ENCODE assay signal across 8 mouse cellular contexts in the genomic region with DNA sequence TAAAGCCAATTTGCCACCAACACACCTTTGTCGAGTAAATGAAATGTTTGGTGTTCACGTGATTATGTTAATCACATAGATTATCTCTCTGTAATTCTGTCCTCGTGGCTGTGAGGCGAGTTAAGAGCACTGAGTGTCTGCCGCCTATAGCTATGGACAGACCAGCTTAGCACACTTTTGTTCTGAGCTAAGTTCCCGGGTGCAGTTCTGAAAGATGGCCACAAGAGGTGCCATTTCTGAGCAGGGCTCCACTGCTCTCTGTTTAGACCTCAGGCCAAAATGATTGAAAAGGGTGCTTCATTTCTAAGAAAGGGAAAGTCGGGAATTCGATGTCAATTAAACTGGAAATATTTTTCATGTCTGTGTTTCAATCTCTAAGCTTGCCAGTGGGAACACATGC.
DNase-seq lines count a peak whose midpoint lies in the region; ATAC-seq and TF ChIP-seq lines count a peak whose summit lies in the region.

No protein-coding gene starts in this region.

- peak; percentile 55 for DNase-seq in hindbrain, embryonic 14.5 days (ENCODE audit: low spot score)
- no peak for DNase-seq in testis, postnatal 14 days (ENCODE audit: low spot score)
- DNase-seq in embryo, embryonic 10.5 days (ENCODE audit: low spot score) = peak; percentile 71
- DNase-seq in lung, postnatal 36 days = peak; percentile 1
- DNase-seq in frontal cortex, postnatal 25 days (ENCODE audit: low spot score in 2 of 2) = no peak

- TF ChIP-seq CTCF in testis, adult 2 months (IDR thresholded peaks at IDR 0.05; ENCODE audit: control insufficient read depth, insufficient read depth, insufficient replicate concordance, low read depth, low read length) = peak; percentile 60; the same call in 1 of the 2 replicates

- no peak overlapping the region for H3K4me3 ChIP-seq in hindbrain, embryonic 14.5 days (replicated peaks; ENCODE audit: low read length)
- no peak overlapping the region for H3K4me3 ChIP-seq in hindbrain, embryonic 12.5 days
- no peak overlapping the region for H3K4me3 ChIP-seq in testis, adult 2 months (ENCODE audit: control insufficient read depth, low read depth, low read length)
- H3K4me3 ChIP-seq in intestine, embryonic 16.5 days (ENCODE audit: low read length) = no peak overlapping the region

- no peak overlapping the region for H3K4me2 ChIP-seq in hindbrain, embryonic 14.5 days (replicated peaks)
- H3K4me2 ChIP-seq in hindbrain, embryonic 12.5 days (replicated peaks) = no peak overlapping the region
- H3K4me2 ChIP-seq in intestine, embryonic 16.5 days (ENCODE audit: low read depth, low read length) = no peak overlapping the region

- no peaks in the 10 kb centered on the region for H3K36me3 ChIP-seq in hindbrain, embryonic 14.5 days (replicated peaks; ENCODE audit: control insufficient read depth, insufficient read depth)
- H3K36me3 ChIP-seq in hindbrain, embryonic 12.5 days = no peaks in the 10 kb centered on the region
- H3K36me3 ChIP-seq in testis, adult 2 months (ENCODE audit: control insufficient read depth, insufficient read depth, low read length) = no peaks in the 10 kb centered on the region
- H3K36me3 ChIP-seq in intestine, embryonic 16.5 days (ENCODE audit: control insufficient read depth, insufficient read depth, low read length) = no peaks in the 10 kb centered on the region

- no peak overlapping the region for H3K9ac ChIP-seq in hindbrain, embryonic 14.5 days
- no peak overlapping the region for H3K9ac ChIP-seq in hindbrain, embryonic 12.5 days
- H3K9ac ChIP-seq in intestine, embryonic 16.5 days (ENCODE audit: low read depth, low read length) = no peak overlapping the region

- H3K9me3 ChIP-seq in hindbrain, embryonic 14.5 days (ENCODE audit: control insufficient read depth, low read length) = no peaks in the 10 kb centered on the region
- no peaks in the 10 kb centered on the region for H3K9me3 ChIP-seq in hindbrain, embryonic 12.5 days (replicated peaks)
- no peaks in the 10 kb centered on the region for H3K9me3 ChIP-seq in intestine, embryonic 16.5 days (ENCODE audit: control insufficient read depth, low read length)

- TF ChIP-seq POLR2A in testis, adult 2 months (IDR thresholded peaks at IDR 0.05; ENCODE audit: control insufficient read depth, low read depth, low read length) = no peak

- ATAC-seq in hindbrain, embryonic 14.5 days (ENCODE audit: low FRiP score) = no peak
- no peak for ATAC-seq in hindbrain, embryonic 12.5 days (ENCODE audit: low FRiP score)
- no peak for ATAC-seq in intestine, embryonic 16.5 days

- 0 out of 2 replicates have a peak, but pooled peaks cover 6% of the 10 kb centered on the region for H3K4me1 ChIP-seq in hindbrain, embryonic 14.5 days (replicated peaks; ENCODE audit: control insufficient read depth, insufficient read depth, low read length)
- no peaks in the 10 kb centered on the region for H3K4me1 ChIP-seq in hindbrain, embryonic 12.5 days
- no peaks in the 10 kb centered on the region for H3K4me1 ChIP-seq in testis, adult 2 months (ENCODE audit: control insufficient read depth, insufficient read depth, low read length)
- H3K4me1 ChIP-seq in intestine, embryonic 16.5 days (ENCODE audit: control insufficient read depth, insufficient read depth, low read length) = no peaks in the 10 kb centered on the region

- WGBS in hindbrain, embryonic 14.5 days = 21% methylated on average over 8 of the region's 8 CpGs
- WGBS in hindbrain, embryonic 12.5 days = 32% methylated on average over 8 of the region's 8 CpGs
- 23% methylated on average over 8 of the region's 8 CpGs for WGBS in intestine, embryonic 16.5 days

- no peaks in the 10 kb centered on the region for H3K27me3 ChIP-seq in hindbrain, embryonic 14.5 days (ENCODE audit: control insufficient read depth, insufficient read depth, low read length)
- H3K27me3 ChIP-seq in hindbrain, embryonic 12.5 days = no peaks in the 10 kb centered on the region
- no peaks in the 10 kb centered on the region for H3K27me3 ChIP-seq in testis, adult 2 months (ENCODE audit: control insufficient read depth, insufficient read depth, low read length)
- H3K27me3 ChIP-seq in intestine, embryonic 16.5 days (replicated peaks; ENCODE audit: control insufficient read depth, insufficient read depth, low read length) = no peaks in the 10 kb centered on the region

- H3K27ac ChIP-seq in hindbrain, embryonic 14.5 days = no peak overlapping the region
- H3K27ac ChIP-seq in hindbrain, embryonic 12.5 days = no peak overlapping the region
- H3K27ac ChIP-seq in testis, adult 2 months (ENCODE audit: control insufficient read depth, insufficient read depth, low read depth, low read length) = no peak overlapping the region
- no peak overlapping the region for H3K27ac ChIP-seq in intestine, embryonic 16.5 days (ENCODE audit: low read length)

Comparison
In these comparisons a context has a peak if more than half of its experiments do, and no peak if none do; other contexts are left out.
1. DNase-seq: peak in hindbrain, embryonic 14.5 days (single experiment), embryo, embryonic 10.5 days (single experiment) and lung, postnatal 36 days (single experiment); none in testis, postnatal 14 days (single experiment) and frontal cortex, postnatal 25 days (0 of 2).